In genomic region chr7:130959868-130960267, GRCm38 (mm10) we compare ENCODE assay signal across 11 mouse cellular contexts. TPM values are rescaled to one million over a fixed set of nuclear protein-coding genes. Genes with fewer than 3 reads are reported as not detected.
DNase-seq lines count a peak whose midpoint lies in the region; ATAC-seq lines count a peak whose summit lies in the region.
"Had no signal": no experiment of that assay in that cellular context is flagged by ENCODE, and none has a peak within 500 bp of the region (broad histone marks: within the 10 kb centered on the region; RNA-seq: fewer than 3 reads in every experiment).

No protein-coding gene starts in this region.

- H3K36me3 ChIP-seq in embryonic facial prominence, embryonic 15.5 days: no peaks in the 10 kb centered on the region
- H3K36me3 ChIP-seq: G1E had no signal

- intact Hi-C loops in left cerebral cortex, postnatal 14 days (cut with DNase I): no loop called here
- intact Hi-C loops in heart, postnatal 25 days (cut with DNase I): loop anchor here (2.0 kb wide), 1 partner anchor 23 kb away; the partner anchor contains the start of gene Htra1

- WGBS in embryonic facial prominence, embryonic 15.5 days: 26% methylated on average over 7 of the region's 7 CpGs

- ATAC-seq in embryonic facial prominence, embryonic 15.5 days (ENCODE audit: insufficient number of reproducible peaks, low FRiP score, low TSS enrichment, low read depth): peak; percentile 80

- no peaks in the 10 kb centered on the region for H3K27me3 ChIP-seq in embryonic facial prominence, embryonic 15.5 days

- H3K4me2 ChIP-seq in embryonic facial prominence, embryonic 15.5 days (replicated peaks): no peak overlapping the region

- H3K9ac ChIP-seq in embryonic facial prominence, embryonic 15.5 days: no peak overlapping the region
- H3K9ac ChIP-seq: liver, embryonic 14.5 days had no signal

- peaks cover 35% of the 10 kb centered on the region for H3K4me1 ChIP-seq in embryonic facial prominence, embryonic 15.5 days

- peak; percentile 56 to 58 for DNase-seq in left cerebral cortex, postnatal 14 days (ENCODE audit: low spot score in 2 of 2)
- DNase-seq in left cerebral cortex, adult 11 months (ENCODE audit: low spot score): no peak
- peak; percentile 69 for DNase-seq in heart, postnatal 25 days (ENCODE audit: low spot score)
- peak; percentile 84 for DNase-seq in lung, postnatal 10 days
- no peak for DNase-seq in embryo, embryonic 9.5 days (ENCODE audit: extremely low spot score)
- DNase-seq in spleen, postnatal 14 days (ENCODE audit: low spot score in 2 of 2): no peak
- DNase-seq in cerebellum, adult 9-10 months: no peak

- H3K27ac ChIP-seq in embryonic facial prominence, embryonic 15.5 days (replicated peaks): peak overlapping the region; percentile 48; the same call in 1 of the 2 replicates
- H3K27ac ChIP-seq: liver, embryonic 14.5 days had no signal

- H3K4me3 ChIP-seq in embryonic facial prominence, embryonic 15.5 days (replicated peaks): no peak overlapping the region
- H3K4me3 ChIP-seq: erythroblast, embryonic 14.5 days had no signal

- H3K9me3 ChIP-seq in embryonic facial prominence, embryonic 15.5 days (replicated peaks): no peaks in the 10 kb centered on the region

RNA-seq across cellular contexts. Expression of gene Htra1, which starts 24.0 kb away (rescaled TPM):
- total RNA-seq in left cerebral cortex, postnatal 14 days (2021): 100 to 1,000 TPM; 222 to 262 TPM
- 116 and 122 TPM in 2 replicates for polyA plus RNA-seq in embryonic facial prominence, embryonic 15.5 days (2015; fragmentation: Nextera tagmentation; extraction: Ambion mirVana)
- total RNA-seq in heart, postnatal 25 days (2021): 100 to 1,000 TPM; 122 to 142 TPM
- total RNA-seq: G1E had no signal
- polyA plus RNA-seq: erythroblast, embryonic 14.5 days; G1E had no signal

Comparison
In these comparisons a context has a peak if more than half of its experiments do, and no peak if none do; other contexts are left out.
1. DNase-seq: peak in left cerebral cortex, postnatal 14 days (2 of 2), heart, postnatal 25 days (single experiment) and lung, postnatal 10 days (single experiment); none in left cerebral cortex, adult 11 months (single experiment), embryo, embryonic 9.5 days (single experiment), spleen, postnatal 14 days (0 of 2) and cerebellum, adult 9-10 months (single experiment).